Mouse (Mus musculus) ES-E14 (cell line): ENCODE results near the gene Slc44a2.

Experiments used
- CHD2 ChIP-seq: IDR thresholded peaks from 2 replicates; pipeline ENCODE4 v1.6.1; 2014; ENCODE audit warnings: mild to moderate bottlenecking, low read depth, low read length, inconsistent platforms
- HCFC1 ChIP-seq: IDR thresholded peaks from 2 replicates; pipeline ENCODE4 v1.6.1; 2012; ENCODE audit warnings: low read length, inconsistent platforms, borderline replicate concordance; ENCODE audit not compliant: insufficient read depth
- MAFK ChIP-seq: IDR thresholded peaks from 2 replicates; pipeline ENCODE4 v1.6.1; 2014; ENCODE audit warnings: mild to moderate bottlenecking, low read depth, low read length, inconsistent platforms; ENCODE audit not compliant: insufficient read depth
- ZNF384 ChIP-seq: IDR thresholded peaks from 2 replicates; pipeline ENCODE4 v1.6.1; 2012; ENCODE audit warnings: low read depth, low read length, inconsistent platforms

- no peak for TF ChIP-seq CHD2
- TF ChIP-seq MAFK, result no peak
- no peak for TF ChIP-seq HCFC1
- TF ChIP-seq ZNF384, result no peak
Observed at GRCm38 (mm10) chr9:21332161-21333061, 11.9 kb downstream of the Slc44a2 start.
